Mouse (Mus musculus) liver, adult 2 months (tissue): Measurements from ENCODE around the gene 5730596B20Rik.

Experiments
- CTCF ChIP-seq: fragments of 200-500 bp; IDR thresholded peaks from 2 replicates; pipeline ENCODE4 v1.5.1; 2011; ENCODE audit warnings: low read depth, low read length, control low read depth
- POLR2A ChIP-seq: fragments of 200-500 bp; IDR thresholded peaks from 2 replicates; pipeline ENCODE4 v1.6.1; 2011; ENCODE audit warnings: low read length, control low read depth; ENCODE audit not compliant: insufficient read depth; ENCODE audit errors: extremely low read depth

DNA sequence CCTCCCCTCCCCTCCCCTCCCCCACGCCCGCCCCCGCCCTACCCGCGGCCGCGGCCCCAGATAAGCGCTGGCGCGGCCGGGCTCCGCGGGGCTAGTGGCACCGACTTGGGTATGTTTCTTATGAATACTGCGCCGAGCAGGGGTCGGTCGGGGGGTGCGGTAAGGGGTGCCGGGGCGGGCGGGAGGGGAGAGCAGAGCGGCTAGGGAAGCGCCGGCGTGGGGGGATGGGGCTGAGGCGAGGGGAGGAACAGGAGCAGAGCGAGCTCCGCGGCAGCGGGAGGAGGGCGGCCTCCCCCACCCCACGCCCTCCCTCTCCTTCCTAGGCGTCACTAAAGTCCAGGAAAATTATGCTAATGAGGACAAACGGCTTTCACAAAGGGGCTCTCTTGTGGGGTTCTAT, 1.4 kb upstream of the 5730596B20Rik start:
- no peak for TF ChIP-seq POLR2A
- no peak for TF ChIP-seq CTCF
